Mouse (Mus musculus): ENCODE measurements around the gene Tmed10. TPM values are rescaled to one million over a fixed set of nuclear protein-coding genes. Genes with fewer than 3 reads are reported as not detected.

The Tmed10 gene
- polyA plus RNA-seq, 1 experiment from 2014 or later, result 279 TPM

DNA sequence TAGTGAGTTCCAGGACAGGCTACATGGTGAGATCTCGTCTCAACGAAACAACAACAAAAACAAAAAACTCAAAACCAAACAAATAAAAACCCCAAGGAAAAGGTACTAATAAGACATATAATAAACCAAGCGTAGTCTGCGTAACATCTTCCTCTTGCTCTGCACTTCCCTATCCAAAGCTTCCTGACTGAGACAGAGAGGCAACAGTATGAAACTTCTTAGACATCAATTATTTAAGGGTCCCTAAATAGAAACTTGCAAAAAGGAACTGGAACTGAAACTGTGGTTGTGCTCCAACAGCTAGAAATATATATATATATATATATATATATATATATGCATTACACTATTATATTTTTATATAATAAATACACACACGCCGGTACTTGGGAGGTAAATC is 29.1 kb downstream of the Tmed10 start:
- no peak overlapping the region for H3K9ac ChIP-seq (ENCODE audit: low read depth, low read length)
- DNase-seq (ENCODE audit: low spot score) (no peak), ATAC-seq (ENCODE audit: low FRiP score) (no peak)
- no peak overlapping the region for H3K4me3 ChIP-seq (ENCODE audit: low read depth, low read length)
- no peaks in the 10 kb centered on the region for H3K9me3 ChIP-seq (ENCODE audit: control insufficient read depth, low read length)
- WGBS, result 97% methylated on average over 6 of the region's 6 CpGs
- H3K27me3 ChIP-seq (ENCODE audit: control insufficient read depth, insufficient read depth, low read length), result no peaks in the 10 kb centered on the region
- no peaks in the 10 kb centered on the region for H3K36me3 ChIP-seq (ENCODE audit: control insufficient read depth, insufficient read depth, low read length)
- H3K4me1 ChIP-seq (replicated peaks; ENCODE audit: control insufficient read depth, insufficient read depth, low read length), result no peaks in the 10 kb centered on the region
- no peak overlapping the region for H3K27ac ChIP-seq (ENCODE audit: low read depth, low read length)
- no peak overlapping the region for H3K4me2 ChIP-seq (replicated peaks; ENCODE audit: low read depth, low read length)

DNA sequence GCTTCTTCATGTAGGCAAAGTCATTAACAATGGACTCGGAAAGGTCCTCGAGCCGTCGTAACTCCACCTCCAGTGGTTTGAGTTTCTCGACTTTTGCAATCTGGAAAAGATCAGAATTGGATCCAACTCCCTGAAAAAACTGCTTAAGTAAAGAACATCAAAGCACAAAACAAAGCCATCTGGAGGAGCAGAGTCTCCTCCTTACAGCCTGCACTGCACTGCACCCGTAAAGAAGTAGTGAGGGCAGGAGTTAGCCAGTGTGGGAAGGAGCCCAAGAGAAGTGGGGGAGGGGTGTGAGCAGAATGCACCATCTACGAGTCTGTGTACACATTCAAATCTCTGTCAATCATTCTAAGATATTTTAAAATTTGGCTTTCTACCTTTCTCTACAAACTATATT is 30.4 kb downstream of the Tmed10 start:
- Histone ChIP-seq H3K9ac (ENCODE audit: low read depth, low read length) (no peak overlapping the region), H3K9me3 (ENCODE audit: control insufficient read depth, low read length) (no peaks in the 10 kb centered on the region), H3K27me3 (ENCODE audit: control insufficient read depth, insufficient read depth, low read length) (no peaks in the 10 kb centered on the region), H3K36me3 (ENCODE audit: control insufficient read depth, insufficient read depth, low read length) (no peaks in the 10 kb centered on the region), H3K4me3 (ENCODE audit: low read depth, low read length) (no peak overlapping the region), H3K4me2 (replicated peaks; ENCODE audit: low read depth, low read length) (no peak overlapping the region), H3K4me1 (replicated peaks; ENCODE audit: control insufficient read depth, insufficient read depth, low read length) (no peaks in the 10 kb centered on the region), H3K27ac (ENCODE audit: low read depth, low read length) (no peak overlapping the region)
- ATAC-seq (ENCODE audit: low FRiP score), result no peak
- DNase-seq (ENCODE audit: low spot score), result no peak
- WGBS, result 80% methylated on average over 7 of the region's 7 CpGs

DNA sequence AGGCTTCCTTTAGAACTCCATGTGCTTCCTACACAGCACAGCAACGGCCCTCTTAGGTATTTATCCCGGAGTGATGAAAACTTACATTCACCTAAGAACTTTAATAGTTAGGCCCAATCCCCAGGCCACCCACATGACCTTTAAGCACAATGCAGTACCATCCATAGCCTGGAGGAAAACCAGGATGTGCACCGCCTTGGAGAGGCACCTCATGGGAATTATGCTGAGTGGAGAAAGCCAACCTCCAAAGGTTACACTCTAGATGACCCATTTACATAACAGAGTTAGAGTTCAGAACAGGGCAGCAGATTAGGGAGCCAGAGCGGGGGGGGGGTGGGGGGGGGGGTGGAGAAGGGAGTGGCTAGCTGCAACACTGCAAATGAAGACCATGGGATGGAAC is 32.3 kb downstream of the Tmed10 start:
- no peak for DNase-seq (ENCODE audit: low spot score)
- Histone ChIP-seq H3K4me1 (replicated peaks; ENCODE audit: control insufficient read depth, insufficient read depth, low read length) (no peaks in the 10 kb centered on the region), H3K27ac (ENCODE audit: low read depth, low read length) (no peak overlapping the region), H3K4me3 (ENCODE audit: low read depth, low read length) (no peak overlapping the region), H3K9me3 (ENCODE audit: control insufficient read depth, low read length) (no peaks in the 10 kb centered on the region), H3K9ac (ENCODE audit: low read depth, low read length) (no peak overlapping the region), H3K4me2 (replicated peaks; ENCODE audit: low read depth, low read length) (no peak overlapping the region), H3K36me3 (ENCODE audit: control insufficient read depth, insufficient read depth, low read length) (no peaks in the 10 kb centered on the region), H3K27me3 (ENCODE audit: control insufficient read depth, insufficient read depth, low read length) (no peaks in the 10 kb centered on the region)
- ATAC-seq (ENCODE audit: low FRiP score), result peak; percentile 36; the same call in 1 of the 2 replicates
- 73% methylated on average over 4 of the region's 4 CpGs for WGBS

DNA sequence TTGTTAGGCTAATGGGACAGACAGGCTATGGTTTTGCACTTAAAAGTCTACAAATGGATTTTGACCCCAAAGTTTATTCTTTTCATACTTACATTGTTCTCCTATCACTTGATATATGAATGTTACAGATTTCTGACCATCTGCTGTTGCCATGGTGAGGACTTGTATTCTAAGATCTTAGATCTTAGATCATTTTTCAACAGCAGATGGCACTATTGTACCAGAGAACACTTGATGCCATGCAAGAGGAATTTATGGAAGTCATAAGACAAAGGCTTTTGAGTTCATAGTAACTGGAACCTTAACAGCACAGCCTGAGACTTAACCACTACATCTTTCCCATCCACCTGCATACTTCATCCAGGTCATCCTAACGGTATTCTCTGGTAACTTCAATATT is 33.5 kb downstream of the Tmed10 start:
- Histone ChIP-seq H3K9me3 (ENCODE audit: control insufficient read depth, low read length) (no peaks in the 10 kb centered on the region), H3K36me3 (ENCODE audit: control insufficient read depth, insufficient read depth, low read length) (no peaks in the 10 kb centered on the region), H3K27me3 (ENCODE audit: control insufficient read depth, insufficient read depth, low read length) (no peaks in the 10 kb centered on the region), H3K4me3 (ENCODE audit: low read depth, low read length) (no peak overlapping the region), H3K4me2 (replicated peaks; ENCODE audit: low read depth, low read length) (no peak overlapping the region), H3K27ac (ENCODE audit: low read depth, low read length) (no peak overlapping the region), H3K9ac (ENCODE audit: low read depth, low read length) (no peak overlapping the region), H3K4me1 (replicated peaks; ENCODE audit: control insufficient read depth, insufficient read depth, low read length) (no peaks in the 10 kb centered on the region)
- ATAC-seq (ENCODE audit: low FRiP score) (no peak), DNase-seq (ENCODE audit: low spot score) (peak; percentile 79)
- 61% methylated on average over 1 of the region's 1 CpGs for WGBS

DNA sequence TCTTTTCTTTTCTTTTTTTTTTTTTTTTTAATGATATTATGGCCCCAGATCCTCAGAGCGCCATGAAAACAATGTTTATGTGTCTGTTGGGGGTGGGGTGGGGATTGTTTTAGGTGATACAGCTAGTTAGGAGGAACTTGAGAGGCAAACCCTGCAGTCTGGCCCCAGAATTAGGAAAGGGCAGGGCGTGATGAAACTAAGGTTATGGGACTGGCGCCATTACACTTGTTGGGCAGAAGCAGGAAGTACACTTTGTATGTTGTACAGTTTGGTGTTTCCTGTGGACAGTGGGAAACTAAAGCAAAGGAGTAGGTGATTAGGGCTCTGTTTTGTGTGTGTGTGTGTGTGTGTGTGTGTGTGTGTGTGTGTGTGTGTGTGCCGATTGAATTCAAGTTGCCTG is 34.7 kb downstream of the Tmed10 start:
- Histone ChIP-seq H3K27me3 (ENCODE audit: control insufficient read depth, insufficient read depth, low read length) (no peaks in the 10 kb centered on the region), H3K27ac (ENCODE audit: low read depth, low read length) (no peak overlapping the region), H3K4me1 (replicated peaks; ENCODE audit: control insufficient read depth, insufficient read depth, low read length) (no peaks in the 10 kb centered on the region), H3K4me2 (replicated peaks; ENCODE audit: low read depth, low read length) (peak overlapping the region; percentile 77; the same call in 1 of the 2 replicates), H3K4me3 (ENCODE audit: low read depth, low read length) (no peak overlapping the region; the same call in 1 of the 2 replicates), H3K36me3 (ENCODE audit: control insufficient read depth, insufficient read depth, low read length) (no peaks in the 10 kb centered on the region), H3K9ac (ENCODE audit: low read depth, low read length) (no peak overlapping the region), H3K9me3 (ENCODE audit: control insufficient read depth, low read length) (no peaks in the 10 kb centered on the region)
- ATAC-seq (ENCODE audit: low FRiP score) (no peak), DNase-seq (ENCODE audit: low spot score) (peak; percentile 19)
- WGBS, result 59% methylated on average over 4 of the region's 4 CpGs

DNA sequence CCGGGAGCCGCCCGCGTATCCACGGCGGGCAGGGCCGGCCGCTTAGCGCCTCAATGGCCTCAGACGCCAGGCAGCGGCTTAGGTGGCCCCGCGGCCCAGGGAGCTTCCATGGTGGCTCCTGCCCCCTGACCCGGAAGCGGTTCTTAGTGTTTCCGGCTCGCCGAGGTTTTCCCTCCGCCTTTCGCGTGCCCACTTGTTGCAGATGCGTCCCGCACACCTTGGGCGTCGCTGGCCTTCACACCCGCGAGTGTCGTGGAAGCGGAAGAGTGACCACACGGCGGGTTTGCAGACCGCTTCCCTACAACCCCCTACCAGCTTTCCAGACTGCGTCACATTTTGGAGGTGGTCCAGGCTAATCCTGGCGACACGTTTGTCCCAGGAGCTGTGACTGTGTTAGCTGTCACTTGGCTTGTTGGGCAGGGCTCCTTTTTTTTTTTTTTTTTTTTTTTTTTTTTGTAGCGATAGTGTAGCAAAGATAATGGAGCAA is 35.4 kb downstream of the Tmed10 start, which contains the start of gene Nek9:
Nek9 (minus strand) TSS at position 120 of the 487 bp plus-strand sequence.
- no peaks in the 10 kb centered on the region for H3K4me1 ChIP-seq (replicated peaks; ENCODE audit: control insufficient read depth, insufficient read depth, low read length)
- peak; percentile 98 for DNase-seq (ENCODE audit: low spot score)
- ATAC-seq (ENCODE audit: low FRiP score), result peak; percentile 87
- H3K9me3 ChIP-seq (ENCODE audit: control insufficient read depth, low read length), result no peaks in the 10 kb centered on the region
- no peaks in the 10 kb centered on the region for H3K27me3 ChIP-seq (ENCODE audit: control insufficient read depth, insufficient read depth, low read length)
- H3K4me3 ChIP-seq (ENCODE audit: low read depth, low read length), result peak within 1 kb of the TSS; percentile 94
- under 1% methylated on average over 36 of the region's 36 CpGs for WGBS
- peak within 1 kb of the TSS; percentile 96 for H3K9ac ChIP-seq (ENCODE audit: low read depth, low read length)
- H3K36me3 ChIP-seq (ENCODE audit: control insufficient read depth, insufficient read depth, low read length), result no peaks in the 10 kb centered on the region
- peak within 1 kb of the TSS; percentile 77 for H3K4me2 ChIP-seq (replicated peaks; ENCODE audit: low read depth, low read length)
- peak within 1 kb of the TSS; percentile 84 for H3K27ac ChIP-seq (ENCODE audit: low read depth, low read length)

DNA sequence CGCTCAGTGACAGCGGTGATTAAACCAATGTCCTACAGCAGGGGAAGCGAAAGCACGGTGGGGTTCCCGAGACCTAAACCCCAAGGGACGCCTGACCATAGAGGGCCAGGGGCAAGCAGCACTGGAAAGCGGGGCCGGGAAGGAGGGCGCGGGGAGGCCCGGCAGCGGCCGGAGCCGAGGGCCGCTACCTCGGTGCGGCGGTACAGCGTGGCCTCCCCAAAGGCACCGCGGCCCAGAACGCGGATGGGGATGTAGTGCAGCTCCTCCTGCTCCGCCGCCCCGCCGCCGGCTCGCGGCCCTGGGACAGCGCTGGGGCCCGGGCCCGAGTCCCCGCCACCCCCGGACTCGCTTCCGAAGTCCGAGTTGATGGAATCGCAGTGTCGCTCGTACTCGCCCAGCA is 35.8 kb downstream of the Tmed10 start:
- Histone ChIP-seq H3K9ac (ENCODE audit: low read depth, low read length) (peak overlapping the region; percentile 96), H3K4me3 (ENCODE audit: low read depth, low read length) (peak overlapping the region; percentile 94), H3K27ac (ENCODE audit: low read depth, low read length) (peak overlapping the region; percentile 84), H3K36me3 (ENCODE audit: control insufficient read depth, insufficient read depth, low read length) (0 out of 2 replicates have a peak, but pooled peaks cover 2% of the 10 kb centered on the region), H3K27me3 (ENCODE audit: control insufficient read depth, insufficient read depth, low read length) (no peaks in the 10 kb centered on the region), H3K4me1 (replicated peaks; ENCODE audit: control insufficient read depth, insufficient read depth, low read length) (no peaks in the 10 kb centered on the region), H3K4me2 (replicated peaks; ENCODE audit: low read depth, low read length) (peak overlapping the region; percentile 77), H3K9me3 (ENCODE audit: control insufficient read depth, low read length) (no peaks in the 10 kb centered on the region)
- WGBS, result 0% methylated on average over 30 of the region's 42 CpGs
- DNase-seq (ENCODE audit: low spot score) (no peak), ATAC-seq (ENCODE audit: low FRiP score) (peak; percentile 77)

DNA sequence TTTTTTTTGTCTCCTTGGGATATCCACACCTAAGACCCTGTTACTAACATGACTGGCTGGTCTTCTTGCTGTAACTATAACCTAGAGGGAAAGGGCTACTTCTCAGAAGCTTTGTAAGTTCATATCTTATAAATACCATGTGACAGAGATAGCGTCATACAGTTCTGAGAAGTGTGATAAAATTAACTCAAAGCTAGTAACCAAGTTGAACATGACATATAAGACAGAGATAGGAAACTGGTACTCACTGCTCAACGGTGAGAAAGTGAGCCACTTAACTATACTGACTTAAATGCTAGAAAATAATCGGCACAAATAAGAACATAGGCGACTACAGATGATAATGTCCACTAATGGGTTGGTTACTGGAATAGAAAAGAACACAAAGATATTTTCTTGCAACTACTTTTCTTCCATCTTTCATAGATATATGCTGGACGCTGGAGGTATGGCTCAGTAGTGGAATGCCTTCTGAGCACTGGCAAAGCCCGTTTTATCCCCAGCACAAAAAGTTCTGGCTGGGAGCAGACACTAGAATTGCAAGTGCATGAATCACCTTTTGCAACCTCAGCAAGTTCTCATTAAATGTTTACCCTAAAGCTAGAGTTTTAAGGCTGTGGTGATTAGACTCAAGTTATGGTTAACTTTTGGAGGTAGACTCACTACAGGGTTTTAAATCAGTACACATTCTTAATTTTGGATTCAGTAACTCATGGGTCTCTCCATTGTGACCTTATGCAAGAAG is 36.9 kb downstream of the Tmed10 start:
- DNase-seq (ENCODE audit: low spot score) (no peak), ATAC-seq (ENCODE audit: low FRiP score) (no peak)
- no peak overlapping the region for H3K27ac ChIP-seq (ENCODE audit: low read depth, low read length)
- 0 out of 2 replicates have a peak overlapping the region, but pooled peaks have one; percentile 77 for H3K4me2 ChIP-seq (replicated peaks; ENCODE audit: low read depth, low read length)
- H3K4me3 ChIP-seq (ENCODE audit: low read depth, low read length), result no peak overlapping the region
- no peaks in the 10 kb centered on the region for H3K27me3 ChIP-seq (ENCODE audit: control insufficient read depth, insufficient read depth, low read length)
- H3K4me1 ChIP-seq (replicated peaks; ENCODE audit: control insufficient read depth, insufficient read depth, low read length), result no peaks in the 10 kb centered on the region
- H3K9me3 ChIP-seq (ENCODE audit: control insufficient read depth, low read length), result no peaks in the 10 kb centered on the region
- H3K36me3 ChIP-seq (ENCODE audit: control insufficient read depth, insufficient read depth, low read length), result 0 out of 2 replicates have a peak, but pooled peaks cover 2% of the 10 kb centered on the region
- WGBS, result 87% methylated on average over 6 of the region's 6 CpGs
- H3K9ac ChIP-seq (ENCODE audit: low read depth, low read length), result no peak overlapping the region

DNA sequence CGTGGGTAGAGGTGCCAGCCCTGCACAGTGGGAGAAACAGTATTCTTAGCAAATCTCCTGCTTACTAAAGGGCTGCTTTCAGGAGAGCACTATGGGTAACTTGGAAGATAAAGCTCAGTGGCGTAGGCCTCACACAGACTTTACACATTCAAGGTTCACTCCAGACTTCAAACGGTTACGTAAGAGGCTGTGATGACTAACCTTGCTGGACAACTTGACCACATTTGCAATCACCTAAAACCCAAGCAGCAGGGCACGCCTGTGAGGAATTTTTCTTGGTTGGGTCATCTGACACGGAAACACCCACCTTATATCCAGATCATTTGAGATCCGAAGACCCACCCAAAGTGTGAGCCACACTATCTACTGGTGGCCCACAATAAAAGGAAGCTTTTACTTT is 44.5 kb downstream of the Tmed10 start:
- H3K9ac ChIP-seq (ENCODE audit: low read depth, low read length), result no peak overlapping the region
- no peak overlapping the region for H3K4me3 ChIP-seq (ENCODE audit: low read depth, low read length)
- no peaks in the 10 kb centered on the region for H3K4me1 ChIP-seq (replicated peaks; ENCODE audit: control insufficient read depth, insufficient read depth, low read length)
- H3K27me3 ChIP-seq (ENCODE audit: control insufficient read depth, insufficient read depth, low read length), result no peaks in the 10 kb centered on the region
- DNase-seq (ENCODE audit: low spot score) (no peak), ATAC-seq (ENCODE audit: low FRiP score) (no peak)
- H3K36me3 ChIP-seq (ENCODE audit: control insufficient read depth, insufficient read depth, low read length), result 0 out of 2 replicates have a peak, but pooled peaks cover 4% of the 10 kb centered on the region
- 94% methylated on average over 7 of the region's 7 CpGs for WGBS
- no peak overlapping the region for H3K27ac ChIP-seq (ENCODE audit: low read depth, low read length)
- no peak overlapping the region for H3K4me2 ChIP-seq (replicated peaks; ENCODE audit: low read depth, low read length)
- H3K9me3 ChIP-seq (ENCODE audit: control insufficient read depth, low read length), result no peaks in the 10 kb centered on the region
